Mouse (Mus musculus): ENCODE results near the gene Ubqln4.

- TF ChIP-seq TAL1 (conservative IDR thresholded peaks at IDR 0.05; ENCODE audit: low read depth, low read length): no peak
- TF ChIP-seq CTCF (IDR thresholded peaks at IDR 0.05; ENCODE audit: low read depth, low read length): no peak
- no peak for TF ChIP-seq GATA1 (IDR thresholded peaks at IDR 0.05; ENCODE audit: borderline replicate concordance, low read length)
Measured at GRCm38 (mm10) chr3:88551586-88551985, 2.0 kb upstream of the Ubqln4 start.
